Mouse (Mus musculus) CH12.LX (cell line): ENCODE measurements around the gene Pros1. TPM values are rescaled to one million over a fixed set of nuclear protein-coding genes. Genes with fewer than 3 reads are reported as not detected.

Source experiments
- DNase-seq: peaks from one replicate; pipeline ENCODE4 v3.0.0-alpha.2; 2013; ENCODE audit errors: extremely low read depth
- H3K27ac ChIP-seq: 2 replicates; pipeline ENCODE4 v1.5.1; 2012; ENCODE audit warnings: low read depth, mild to moderate bottlenecking, control low read depth, moderate library complexity; ENCODE audit not compliant: insufficient read depth
- H3K27me3 ChIP-seq: replicated peaks from 2 replicates; pipeline ENCODE3; 2012; ENCODE audit warnings: inconsistent platforms
- H3K36me3 ChIP-seq, 2 experiments: replicated peaks in 1 of 2; 2 replicates each; pipeline versions ENCODE3 to v1.6.1; 2012; ENCODE audit warnings: inconsistent platforms in 1 of 2, low read length in 1 of 2, mild to moderate bottlenecking in 1 of 2, mixed read lengths in 1 of 2, moderate library complexity in 1 of 2; ENCODE audit not compliant: control insufficient read depth in 1 of 2, insufficient read depth in 1 of 2
- H3K4me1 ChIP-seq, 2 experiments: 2 replicates each; pipeline ENCODE4 v1.6.1; 2012; ENCODE audit warnings: inconsistent platforms in 1 of 2, moderate library complexity in 1 of 2; ENCODE audit not compliant: insufficient read depth in 2 of 2, control insufficient read depth in 1 of 2
- H3K4me2 ChIP-seq: 2 replicates; pipeline ENCODE4 v1.6.1; 2012; ENCODE audit warnings: low read depth, mild to moderate bottlenecking, control low read depth; ENCODE audit not compliant: poor library complexity, insufficient read depth, severe bottlenecking
- H3K4me3 ChIP-seq, 3 experiments: fragments of 150-350 bp in 1 of 3; sonication (generic) in 1 of 3; replicated peaks in 1 of 3; 2 replicates each; pipeline versions ENCODE3 to v1.5.1; 2011 to 2012; ENCODE audit warnings: low read depth in 2 of 3, low read length in 2 of 3, mild to moderate bottlenecking in 2 of 3, moderate library complexity in 2 of 3, control low read depth in 1 of 3, improper control_type of control experiment in 1 of 3, inconsistent platforms in 1 of 3, mixed read lengths in 1 of 3; ENCODE audit not compliant: poor library complexity in 1 of 3
- H3K79me2 ChIP-seq: replicated peaks from 2 replicates; pipeline ENCODE4 v1.6.1; 2012; ENCODE audit warnings: mild to moderate bottlenecking, moderate library complexity; ENCODE audit not compliant: control insufficient read depth, poor library complexity, insufficient read depth, severe bottlenecking; ENCODE audit errors: extremely low read depth
- H3K9ac ChIP-seq: 2 replicates; pipeline ENCODE4 v1.6.1; 2012; ENCODE audit warnings: low read depth, mild to moderate bottlenecking, control low read depth, moderate library complexity; ENCODE audit not compliant: insufficient read depth
- H3K9me3 ChIP-seq: replicated peaks from 2 replicates; pipeline ENCODE3; 2012; ENCODE audit warnings: low read length, inconsistent platforms, mixed read lengths
- BHLHE40 ChIP-seq: IDR thresholded peaks from 2 replicates; pipeline ENCODE4 v1.6.1; 2011; ENCODE audit warnings: mild to moderate bottlenecking, low read depth, low read length, improper control_type of control experiment
- CTCF ChIP-seq, 2 experiments: IDR thresholded peaks in 1 of 2; conservative IDR thresholded peaks in 1 of 2; 2 replicates each; pipeline ENCODE4 v1.5.1; 2011 to 2012; ENCODE audit warnings: low read depth in 2 of 2, low read length in 2 of 2, improper control_type of control experiment in 1 of 2, inconsistent platforms in 1 of 2, mild to moderate bottlenecking in 1 of 2, moderate library complexity in 1 of 2
- E2F4 ChIP-seq: IDR thresholded peaks from 2 replicates; pipeline ENCODE4 v1.6.1; 2011; ENCODE audit warnings: low read depth, low read length, improper control_type of control experiment; ENCODE audit not compliant: insufficient replicate concordance
- ETS1 ChIP-seq: conservative IDR thresholded peaks from 2 replicates; pipeline ENCODE4 v1.6.1; 2012; ENCODE audit warnings: low read depth, mild to moderate bottlenecking, inconsistent platforms, low read length, improper control_type of control experiment, moderate library complexity
- GABPA ChIP-seq: IDR thresholded peaks from 2 replicates; pipeline ENCODE4 v1.6.1; 2012; ENCODE audit warnings: low read depth, low read length, improper control_type of control experiment, inconsistent platforms; ENCODE audit not compliant: insufficient replicate concordance
- IRF4 ChIP-seq: IDR thresholded peaks from 2 replicates; pipeline ENCODE4 v1.6.1; 2014; ENCODE audit warnings: low read depth, mild to moderate bottlenecking, inconsistent platforms, low read length, improper control_type of control experiment
- JUN ChIP-seq: IDR thresholded peaks from 2 replicates; pipeline ENCODE4 v1.6.1; 2011; ENCODE audit warnings: low read depth, mild to moderate bottlenecking, low read length, improper control_type of control experiment, moderate library complexity; ENCODE audit not compliant: insufficient read depth
- MAX ChIP-seq: IDR thresholded peaks from 2 replicates; pipeline ENCODE4 v1.6.1; 2011; ENCODE audit warnings: low read length, improper control_type of control experiment
- MAZ ChIP-seq: IDR thresholded peaks from 2 replicates; pipeline ENCODE4 v1.6.1; 2012; ENCODE audit warnings: low read depth, mild to moderate bottlenecking, inconsistent platforms, low read length, improper control_type of control experiment, moderate library complexity
- MEF2A ChIP-seq: IDR thresholded peaks from 2 replicates; pipeline ENCODE4 v1.6.1; 2014; ENCODE audit warnings: low read depth, mild to moderate bottlenecking, inconsistent platforms, low read length, improper control_type of control experiment, borderline replicate concordance
- MXI1 ChIP-seq: IDR thresholded peaks from 2 replicates; pipeline ENCODE4 v1.6.1; 2011; ENCODE audit warnings: mild to moderate bottlenecking, low read depth, low read length, improper control_type of control experiment
- MYC ChIP-seq: IDR thresholded peaks from 2 replicates; pipeline ENCODE4 v1.6.1; 2011; ENCODE audit warnings: low read depth, mild to moderate bottlenecking, improper control_type of control experiment, low read length
- NELFE ChIP-seq: IDR thresholded peaks from 2 replicates; pipeline ENCODE4 v1.6.1; 2011; ENCODE audit warnings: low read depth, low read length, improper control_type of control experiment
- NRF1 ChIP-seq: IDR thresholded peaks from 2 replicates; pipeline ENCODE4 v1.6.1; 2014; ENCODE audit warnings: low read depth, mild to moderate bottlenecking, inconsistent platforms, low read length, improper control_type of control experiment, moderate library complexity
- POLR2A ChIP-seq: IDR thresholded peaks from 2 replicates; pipeline ENCODE4 v1.6.1; 2011; ENCODE audit warnings: low read depth, mild to moderate bottlenecking, improper control_type of control experiment, low read length
- POLR2AphosphoS2 ChIP-seq: IDR thresholded peaks from 2 replicates; pipeline ENCODE4 v1.6.1; 2011; ENCODE audit warnings: low read depth, low read length, improper control_type of control experiment
- RAD21 ChIP-seq: IDR thresholded peaks from 2 replicates; pipeline ENCODE4 v1.6.1; 2011; ENCODE audit warnings: low read depth, mild to moderate bottlenecking, low read length, improper control_type of control experiment, moderate library complexity
- RCOR1 ChIP-seq: conservative IDR thresholded peaks from 2 replicates; pipeline ENCODE4 v1.6.1; 2012; ENCODE audit warnings: low read depth, mild to moderate bottlenecking, inconsistent platforms, low read length, improper control_type of control experiment
- SIN3A ChIP-seq: IDR thresholded peaks from 2 replicates; pipeline ENCODE4 v1.6.1; 2012; ENCODE audit warnings: low read length, improper control_type of control experiment, inconsistent platforms
- SMC3 ChIP-seq: IDR thresholded peaks from 2 replicates; pipeline ENCODE4 v1.6.1; 2011; ENCODE audit warnings: low read depth, low read length, improper control_type of control experiment
- TBP ChIP-seq: conservative IDR thresholded peaks from 2 replicates; pipeline ENCODE4 v1.6.1; 2011; ENCODE audit warnings: low read depth, low read length, improper control_type of control experiment
- TCF12 ChIP-seq: IDR thresholded peaks from 2 replicates; pipeline ENCODE4 v1.6.1; 2014; ENCODE audit warnings: low read depth, mild to moderate bottlenecking, inconsistent platforms, low read length, improper control_type of control experiment
- ZKSCAN1 ChIP-seq: IDR thresholded peaks from 2 replicates; pipeline ENCODE4 v1.6.1; 2012; ENCODE audit warnings: low read depth, inconsistent platforms, low read length, improper control_type of control experiment, borderline replicate concordance
- ZMIZ1 ChIP-seq: IDR thresholded peaks from 2 replicates; pipeline ENCODE4 v1.6.1; 2012; ENCODE audit warnings: low read depth, mild to moderate bottlenecking, inconsistent platforms, low read length, improper control_type of control experiment
- dilution Hi-C: fragments of 300-500 bp; cut with MboI; formaldehyde crosslinking; loops from 2 replicates; pipeline ENCODE4 v1.14.3; 2020; ENCODE audit warnings: low sequenced_read_pairs; ENCODE audit not compliant: extremely low pct_unique_long_range_greater_than_20kb, extremely low pct_ligation_motif_present
- in situ Hi-C: fragments of 300-500 bp; cut with MboI; formaldehyde crosslinking; loops from 3 replicates; pipeline ENCODE4 v1.14.3; 2019; ENCODE audit warnings: low sequenced_read_pairs, low pct_ligation_motif_present, low pct_unique_long_range_greater_than_20kb, mixed read lengths
- polyA plus RNA-seq: library from polyadenylated mRNA; unstranded; fragments of >175 nt; gene quantifications from 2 replicates; pipeline ENCODE4 v1.2.1, GENCODE M21; 2012; ENCODE audit warnings: low read depth; ENCODE audit not compliant: insufficient read length
- total RNA-seq, 2 experiments: library from RNA; depleted of rRNA; stranded (reverse); fragments of 300-350 nt in 1 of 2; fragments of >200 nt in 1 of 2; gene quantifications; 2 replicates each; pipeline ENCODE4 v1.2.3; 2012 to 2014

Gene Pros1
- total and polyA plus RNA-seq, 3 experiments: 1.3 to 9.7 (median 1.6) TPM

DNA sequence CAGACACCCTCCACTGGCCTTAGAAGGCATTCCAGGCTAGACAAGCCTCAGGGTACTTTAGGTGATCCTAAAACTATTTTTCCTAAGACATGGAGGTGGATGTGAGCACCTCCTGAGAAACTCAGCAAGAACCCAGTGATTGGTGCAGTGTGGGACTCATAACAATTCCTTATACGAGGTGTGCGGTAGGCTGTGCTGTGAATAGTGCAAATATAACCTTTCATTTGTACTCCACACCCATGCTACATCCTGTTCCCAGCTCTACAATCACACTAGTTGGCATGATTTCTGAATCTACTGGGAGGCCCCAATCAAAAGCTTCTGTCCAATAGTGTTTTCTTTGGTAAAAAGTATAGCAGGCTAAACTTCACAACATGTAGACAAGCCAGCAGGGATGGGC, 22.1 kb upstream of the Pros1 start:
- Histone ChIP-seq H3K4me1 (peaks cover 10 to 34% of the 10 kb centered on the region in 2 experiments), H3K4me2 (peak overlapping the region; percentile 0; the same call in 1 of the 2 replicates), H3K27me3 (no peaks in the 10 kb centered on the region), H3K36me3 (peaks cover 3% of the 10 kb centered on the region in 2 experiments), H3K4me3 (no peak overlapping the region), H3K79me2 (no peaks in the 10 kb centered on the region), H3K9me3 (no peaks in the 10 kb centered on the region), H3K9ac (no peak overlapping the region), H3K27ac (no peak overlapping the region)
- TF ChIP-seq CTCF (conservative IDR thresholded peaks at IDR 0.05 in 1 of 2, IDR thresholded peaks at IDR 0.05 in 1 of 2; ENCODE audit: low read depth in 2 of 2, low read length in 2 of 2) (no peak), RCOR1 (no peak), MAX (no peak), MXI1 (no peak)
- DNase-seq: no peak
- dilution Hi-C loops: no loop called here
- in situ Hi-C loops: loop anchor here (25.0 kb wide), 1 partner anchor 320 kb away; no protein-coding TSS in a partner anchor

DNA sequence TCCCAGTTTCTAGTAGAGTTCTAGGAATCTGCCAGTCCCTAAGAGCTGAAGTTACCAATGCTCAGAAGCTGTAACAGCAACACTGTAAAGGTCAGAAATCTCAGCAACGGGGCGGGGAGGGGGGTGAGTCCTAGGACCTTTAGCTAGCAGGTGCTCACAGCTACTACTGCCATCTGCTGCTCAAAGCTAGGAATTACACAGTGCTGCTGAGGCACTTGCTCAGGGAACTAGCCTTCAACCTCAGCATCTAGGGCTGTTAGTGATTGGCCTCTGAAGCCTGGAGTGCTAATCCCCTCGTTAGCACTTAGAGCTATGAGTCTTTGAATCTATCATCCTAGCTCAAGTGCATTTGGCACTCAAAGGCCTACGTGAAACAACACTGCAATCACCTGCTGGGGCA, 21.6 kb upstream of the Pros1 start:
- H3K79me2 ChIP-seq: 0 out of 2 replicates have a peak, but pooled peaks cover 4% of the 10 kb centered on the region
- DNase-seq: peak; percentile 86
- no peak for TF ChIP-seq POLR2A
- no peak for TF ChIP-seq E2F4
- TF ChIP-seq ZKSCAN1: no peak
- no peak for TF ChIP-seq GABPA
- 0 out of 2 replicates have a peak, but pooled peaks have one; percentile 7 for TF ChIP-seq NRF1
- peak; percentile 24; the same call in 1 of the 2 replicates for TF ChIP-seq TCF12
- TF ChIP-seq ETS1: no peak
- TF ChIP-seq MEF2A: peak; percentile 44; the same call in 1 of the 2 replicates
- TF ChIP-seq POLR2AphosphoS2: no peak
- TF ChIP-seq JUN: no peak
- TF ChIP-seq ZMIZ1: no peak
- no peak for TF ChIP-seq MYC
- no peak for TF ChIP-seq SIN3A
- peak; percentile 70 for TF ChIP-seq RAD21
- TF ChIP-seq MAZ: no peak
- TF ChIP-seq SMC3: peak; percentile 58
- TF ChIP-seq NELFE: peak; percentile 28; the same call in 1 of the 2 replicates
- TF ChIP-seq TBP: no peak
- no peak for TF ChIP-seq BHLHE40
- 0 out of 2 replicates have a peak, but pooled peaks have one; percentile 27 for TF ChIP-seq IRF4
- peak; percentile 84 to 99 for TF ChIP-seq CTCF (conservative IDR thresholded peaks at IDR 0.05 in 1 of 2, IDR thresholded peaks at IDR 0.05 in 1 of 2; ENCODE audit: low read depth in 2 of 2, low read length in 2 of 2)
- TF ChIP-seq, all 38 proteins: peak for 8
- dilution Hi-C loops (no loop called here), in situ Hi-C loops (loop anchor here (25.0 kb wide), 1 partner anchor 320 kb away; no protein-coding TSS in a partner anchor)
- Histone ChIP-seq H3K27me3 (no peaks in the 10 kb centered on the region), H3K4me2 (peak overlapping the region; percentile 0; the same call in 1 of the 2 replicates), H3K4me1 (peaks cover 10 to 34% of the 10 kb centered on the region in 2 experiments), H3K9me3 (no peaks in the 10 kb centered on the region), H3K36me3 (peaks cover 3% of the 10 kb centered on the region in 2 experiments), H3K9ac (no peak overlapping the region), H3K4me3 (no peak overlapping the region), H3K27ac (no peak overlapping the region)
